Mouse (Mus musculus) cerebral cortex, adult 2 months (tissue): Measurements from ENCODE around the gene Abca13.

Experiments used
- WGBS: fragments of 180-500 bp; shearing (Covaris S2); methylation state at CpG from one replicate; pipeline ENCODE4 v1.1.7; 2018; 5-methylcytosine and 5-hydroxymethylcytosine counted together

The Abca13 gene

GRCm38 (mm10) chr11:9727810-9728490, 536.2 kb downstream of the Abca13 start:
- WGBS = 85% methylated on average over 2 of the region's 2 CpGs

- 67% methylated on average over 1 of the region's 1 CpGs for WGBS
These were observed 539.6 kb downstream of the Abca13 start for GRCm38 (mm10) chr11:9731300-9731699.
